Mouse (Mus musculus): ENCODE measurements around the gene Tgfb2. TPM values are rescaled to one million over a fixed set of nuclear protein-coding genes. Genes with fewer than 3 reads are reported as not detected.

Gene Tgfb2
- polyA plus RNA-seq, 1 experiment: 9.3 TPM

GRCm38 (mm10) chr1:186682606-186683005 lies 23.2 kb downstream of the Tgfb2 start:
- Histone ChIP-seq H3K4me3 (no peak overlapping the region), H3K4me2 (ENCODE audit: low read depth) (peak overlapping the region; percentile 50), H3K27me3 (ENCODE audit: control insufficient read depth, insufficient read depth, insufficient read length) (no peaks in the 10 kb centered on the region), H3K79me2 (ENCODE audit: control insufficient read depth, insufficient read depth) (peaks cover 16% of the 10 kb centered on the region), H3K36me3 (ENCODE audit: control insufficient read depth, insufficient read depth) (no peaks in the 10 kb centered on the region), H3ac (ENCODE audit: control insufficient read depth, insufficient read length) (no peak overlapping the region)
- TF ChIP-seq MYOG (IDR thresholded peaks at IDR 0.05; ENCODE audit: control insufficient read depth in 1 of 3, insufficient read depth in 1 of 3, insufficient read length in 2 of 3, low read depth in 2 of 3) (peak in 1 of 3 experiments; percentile 5), CEBPB (IDR thresholded peaks at IDR 0.05; ENCODE audit: insufficient read depth, poor library complexity, severe bottlenecking) (peak; percentile 57; the same call in 1 of the 2 replicates), MYOD1 (IDR thresholded peaks at IDR 0.05; ENCODE audit: control insufficient read depth in 1 of 3, insufficient read length in 2 of 3, low read depth in 2 of 3) (peak in 2 of 3 experiments; percentile 5 to 25), TCF3 (IDR thresholded peaks at IDR 0.05; ENCODE audit: insufficient read length, low read depth) (no peak)

GRCm38 (mm10) chr1:186677614-186678013 lies 28.2 kb downstream of the Tgfb2 start:
- H3K79me2 ChIP-seq (ENCODE audit: control insufficient read depth, insufficient read depth): peaks cover 21% of the 10 kb centered on the region
- H3K27me3 ChIP-seq (ENCODE audit: control insufficient read depth, insufficient read depth, insufficient read length): no peaks in the 10 kb centered on the region
- no peak for TF ChIP-seq MAX (IDR thresholded peaks at IDR 0.05; ENCODE audit: low read depth)
- TF ChIP-seq POLR2AphosphoS2 (IDR thresholded peaks at IDR 0.05; ENCODE audit: insufficient read length, low read depth): no peak
- TF ChIP-seq POLR2A (IDR thresholded peaks at IDR 0.05; ENCODE audit: insufficient read length, low read depth): no peak
- no peak for TF ChIP-seq USF1 (IDR thresholded peaks at IDR 0.05; ENCODE audit: low read depth)
- no peak for TF ChIP-seq MYOD1 (IDR thresholded peaks at IDR 0.05; ENCODE audit: control insufficient read depth in 1 of 3, insufficient read length in 2 of 3, low read depth in 2 of 3)
- no peak for TF ChIP-seq REST (IDR thresholded peaks at IDR 0.05; ENCODE audit: insufficient read depth, insufficient read length)
- TF ChIP-seq SRF (IDR thresholded peaks at IDR 0.05; ENCODE audit: control insufficient read depth, insufficient read length, low read depth): no peak
- no peak for TF ChIP-seq CEBPB (IDR thresholded peaks at IDR 0.05; ENCODE audit: insufficient read depth, poor library complexity, severe bottlenecking)
- no peak for TF ChIP-seq TCF3 (IDR thresholded peaks at IDR 0.05; ENCODE audit: insufficient read length, low read depth)
- no peak for TF ChIP-seq TCF12 (IDR thresholded peaks at IDR 0.05; ENCODE audit: insufficient read depth, poor library complexity, severe bottlenecking)
- TF ChIP-seq MYOG (IDR thresholded peaks at IDR 0.05; ENCODE audit: control insufficient read depth in 1 of 3, insufficient read depth in 1 of 3, insufficient read length in 2 of 3, low read depth in 2 of 3): no peak
- TF ChIP-seq E2F4 (IDR thresholded peaks at IDR 0.05; ENCODE audit: insufficient read depth): no peak
- H3K36me3 ChIP-seq (ENCODE audit: control insufficient read depth, insufficient read depth): no peaks in the 10 kb centered on the region
- no peak overlapping the region for H3K4me3 ChIP-seq
- no peak overlapping the region for H3ac ChIP-seq (ENCODE audit: control insufficient read depth, insufficient read length)
- no peak overlapping the region for H3K4me2 ChIP-seq (ENCODE audit: low read depth)

- Histone ChIP-seq H3K36me3 (ENCODE audit: control insufficient read depth, insufficient read depth) (no peaks in the 10 kb centered on the region), H3ac (ENCODE audit: control insufficient read depth, insufficient read length) (no peak overlapping the region)
- TF ChIP-seq REST (IDR thresholded peaks at IDR 0.05; ENCODE audit: insufficient read depth, insufficient read length) (no peak), SRF (IDR thresholded peaks at IDR 0.05; ENCODE audit: control insufficient read depth, insufficient read length, low read depth) (no peak), USF1 (IDR thresholded peaks at IDR 0.05; ENCODE audit: low read depth) (no peak), MAX (IDR thresholded peaks at IDR 0.05; ENCODE audit: low read depth) (no peak), CEBPB (IDR thresholded peaks at IDR 0.05; ENCODE audit: insufficient read depth, poor library complexity, severe bottlenecking) (no peak), TCF12 (IDR thresholded peaks at IDR 0.05; ENCODE audit: insufficient read depth, poor library complexity, severe bottlenecking) (no peak), E2F4 (IDR thresholded peaks at IDR 0.05; ENCODE audit: insufficient read depth) (no peak), TCF3 (IDR thresholded peaks at IDR 0.05; ENCODE audit: insufficient read length, low read depth) (no peak), POLR2A (IDR thresholded peaks at IDR 0.05; ENCODE audit: insufficient read length, low read depth) (no peak)
Measured at GRCm38 (mm10) chr1:186676199-186676598, 29.6 kb downstream of the Tgfb2 start.

GRCm38 (mm10) chr1:186675263-186675662 lies 30.5 kb downstream of the Tgfb2 start:
- Histone ChIP-seq H3K4me3 (no peak overlapping the region), H3K4me2 (ENCODE audit: low read depth) (no peak overlapping the region), H3K79me2 (ENCODE audit: control insufficient read depth, insufficient read depth) (peaks cover 10% of the 10 kb centered on the region), H3ac (ENCODE audit: control insufficient read depth, insufficient read length) (no peak overlapping the region), H3K27me3 (ENCODE audit: control insufficient read depth, insufficient read depth, insufficient read length) (no peaks in the 10 kb centered on the region), H3K36me3 (ENCODE audit: control insufficient read depth, insufficient read depth) (no peaks in the 10 kb centered on the region)
- TF ChIP-seq CEBPB (IDR thresholded peaks at IDR 0.05; ENCODE audit: insufficient read depth, poor library complexity, severe bottlenecking) (no peak), SRF (IDR thresholded peaks at IDR 0.05; ENCODE audit: control insufficient read depth, insufficient read length, low read depth) (no peak), TCF3 (IDR thresholded peaks at IDR 0.05; ENCODE audit: insufficient read length, low read depth) (no peak), TCF12 (IDR thresholded peaks at IDR 0.05; ENCODE audit: insufficient read depth, poor library complexity, severe bottlenecking) (no peak)

More at GRCm38 (mm10) chr1:186676199-186676598, 29.6 kb downstream of the Tgfb2 start:
- H3K79me2 ChIP-seq (ENCODE audit: control insufficient read depth, insufficient read depth): peaks cover 17% of the 10 kb centered on the region
- peak overlapping the region; percentile 19 for H3K4me2 ChIP-seq (ENCODE audit: low read depth)
- no peaks in the 10 kb centered on the region for H3K27me3 ChIP-seq (ENCODE audit: control insufficient read depth, insufficient read depth, insufficient read length)
- H3K4me3 ChIP-seq: no peak overlapping the region

GRCm38 (mm10) chr1:186674621-186675020 lies 31.2 kb downstream of the Tgfb2 start:
- no peak for TF ChIP-seq USF1 (IDR thresholded peaks at IDR 0.05; ENCODE audit: low read depth)
- no peak for TF ChIP-seq POLR2AphosphoS2 (IDR thresholded peaks at IDR 0.05; ENCODE audit: insufficient read length, low read depth)
- TF ChIP-seq MYOG (IDR thresholded peaks at IDR 0.05; ENCODE audit: control insufficient read depth in 1 of 3, insufficient read depth in 1 of 3, insufficient read length in 2 of 3, low read depth in 2 of 3): no peak
- no peak for TF ChIP-seq POLR2A (IDR thresholded peaks at IDR 0.05; ENCODE audit: insufficient read length, low read depth)
- H3K36me3 ChIP-seq (ENCODE audit: control insufficient read depth, insufficient read depth): no peaks in the 10 kb centered on the region
- H3ac ChIP-seq (ENCODE audit: control insufficient read depth, insufficient read length): no peak overlapping the region
- no peak overlapping the region for H3K4me2 ChIP-seq (ENCODE audit: low read depth)
- no peak overlapping the region for H3K4me3 ChIP-seq
- peaks cover 10% of the 10 kb centered on the region for H3K79me2 ChIP-seq (ENCODE audit: control insufficient read depth, insufficient read depth)
- no peaks in the 10 kb centered on the region for H3K27me3 ChIP-seq (ENCODE audit: control insufficient read depth, insufficient read depth, insufficient read length)
